Mouse (Mus musculus): ENCODE data around the gene Arglu1.

- no peak for TF ChIP-seq CTCF (IDR thresholded peaks at IDR 0.05; ENCODE audit: borderline replicate concordance, extremely low read depth, insufficient read depth, insufficient read length)
- TF ChIP-seq POLR2A (IDR thresholded peaks at IDR 0.05; ENCODE audit: borderline replicate concordance, extremely low read depth, insufficient read depth, insufficient read length, poor library complexity, severe bottlenecking), result no peak
Observed at GRCm38 (mm10) chr8:8652388-8652787, 37.9 kb downstream of the Arglu1 start.
